In genomic region chr16:6095604-6096372, GRCm38 (mm10) we compare ENCODE assay signal across 9 mouse cellular contexts.
A peak's percentile ranks its signal among the peaks of the same experiment; 100 is the strongest.
DNase-seq lines count a peak whose midpoint lies in the region; ATAC-seq lines count a peak whose summit lies in the region.
"Had no signal": no experiment of that assay in that cellular context is flagged by ENCODE, and none has a peak within 500 bp of the region (broad histone marks: within the 10 kb centered on the region; RNA-seq: fewer than 3 reads in every experiment).

No protein-coding gene starts in this region.

- no peak for DNase-seq in heart, postnatal 10 days
- no peak for DNase-seq in midbrain, embryonic 11.5 days (ENCODE audit: low spot score, missing footprints)
- DNase-seq in thymus, postnatal 25 days = no peak
- DNase-seq: kidney, adult 9 months; layer of hippocampus, adult 9-11 months had no signal

- intact Hi-C loops in heart, postnatal 10 days (cut with DNase I) = no loop called here

- no peak overlapping the region for H3K4me3 ChIP-seq in heart, embryonic 12.5 days
- H3K4me3 ChIP-seq in midbrain, embryonic 11.5 days (ENCODE audit: low read depth, low read length) = no peak overlapping the region
- no peak overlapping the region for H3K4me3 ChIP-seq in midbrain, embryonic 15.5 days
- no peak overlapping the region for H3K4me3 ChIP-seq in stomach, embryonic 16.5 days (replicated peaks; ENCODE audit: low read length)

- peaks cover 17% of the 10 kb centered on the region; the same call in 1 of the 2 replicates for H3K4me1 ChIP-seq in heart, embryonic 12.5 days (replicated peaks)
- peaks cover 7% of the 10 kb centered on the region; the same call in 1 of the 2 replicates for H3K4me1 ChIP-seq in midbrain, embryonic 11.5 days (ENCODE audit: control insufficient read depth, insufficient read depth, low read length)
- H3K4me1 ChIP-seq in midbrain, embryonic 15.5 days = peaks cover 7% of the 10 kb centered on the region
- no peaks in the 10 kb centered on the region for H3K4me1 ChIP-seq in stomach, embryonic 16.5 days (ENCODE audit: control insufficient read depth, insufficient read depth, low read length)

- no peaks in the 10 kb centered on the region for H3K36me3 ChIP-seq in heart, embryonic 12.5 days
- no peaks in the 10 kb centered on the region for H3K36me3 ChIP-seq in midbrain, embryonic 11.5 days (ENCODE audit: control insufficient read depth, insufficient read depth, low read length)
- no peaks in the 10 kb centered on the region for H3K36me3 ChIP-seq in midbrain, embryonic 15.5 days (replicated peaks)
- no peaks in the 10 kb centered on the region for H3K36me3 ChIP-seq in stomach, embryonic 16.5 days (ENCODE audit: control insufficient read depth, insufficient read depth, low read length)

- no peak overlapping the region for H3K4me2 ChIP-seq in heart, embryonic 12.5 days
- H3K4me2 ChIP-seq in midbrain, embryonic 11.5 days = no peak overlapping the region
- no peak overlapping the region for H3K4me2 ChIP-seq in midbrain, embryonic 15.5 days
- no peak overlapping the region for H3K4me2 ChIP-seq in stomach, embryonic 16.5 days (ENCODE audit: low read depth, low read length)

- H3K9ac ChIP-seq in heart, embryonic 12.5 days = no peak overlapping the region
- H3K9ac ChIP-seq in midbrain, embryonic 11.5 days (ENCODE audit: low read length) = no peak overlapping the region
- no peak overlapping the region for H3K9ac ChIP-seq in midbrain, embryonic 15.5 days
- H3K9ac ChIP-seq in stomach, embryonic 16.5 days (ENCODE audit: low read length) = no peak overlapping the region

- no peaks in the 10 kb centered on the region for H3K27me3 ChIP-seq in heart, embryonic 12.5 days (replicated peaks)
- H3K27me3 ChIP-seq in midbrain, embryonic 11.5 days (ENCODE audit: control insufficient read depth, insufficient read depth, low read length) = peaks cover 3% of the 10 kb centered on the region; the same call in 1 of the 2 replicates
- H3K27me3 ChIP-seq in midbrain, embryonic 15.5 days (replicated peaks) = no peaks in the 10 kb centered on the region
- no peaks in the 10 kb centered on the region for H3K27me3 ChIP-seq in stomach, embryonic 16.5 days (ENCODE audit: control insufficient read depth, insufficient read depth, low read length)

- no peaks in the 10 kb centered on the region for H3K9me3 ChIP-seq in heart, embryonic 12.5 days (replicated peaks)
- H3K9me3 ChIP-seq in midbrain, embryonic 11.5 days (ENCODE audit: control insufficient read depth, low read length) = no peaks in the 10 kb centered on the region
- no peaks in the 10 kb centered on the region for H3K9me3 ChIP-seq in midbrain, embryonic 15.5 days
- no peaks in the 10 kb centered on the region for H3K9me3 ChIP-seq in stomach, embryonic 16.5 days (replicated peaks; ENCODE audit: control insufficient read depth, low read length)

- ATAC-seq in heart, embryonic 12.5 days (ENCODE audit: insufficient number of reproducible peaks, low FRiP score) = peak; percentile 98
- ATAC-seq in midbrain, embryonic 11.5 days (ENCODE audit: low FRiP score) = peak; percentile 54; the same call in 1 of the 2 replicates
- no peak for ATAC-seq in midbrain, embryonic 15.5 days (replicated peaks)
- ATAC-seq in erythroid progenitor cell, adult 5-6 weeks (replicated peaks; ENCODE audit: low FRiP score, poor library complexity, severe bottlenecking) = peak; percentile 94
- peak; percentile 60; the same call in 1 of the 2 replicates for ATAC-seq in stomach, embryonic 16.5 days (ENCODE audit: insufficient read depth, low FRiP score)

- H3K27ac ChIP-seq in heart, embryonic 12.5 days (ENCODE audit: poor library complexity, severe bottlenecking) = peak overlapping the region; percentile 37
- H3K27ac ChIP-seq in midbrain, embryonic 11.5 days (ENCODE audit: low read depth, low read length) = no peak overlapping the region; the same call in 1 of the 2 replicates
- no peak overlapping the region for H3K27ac ChIP-seq in midbrain, embryonic 15.5 days
- H3K27ac ChIP-seq in stomach, embryonic 16.5 days (ENCODE audit: low read length) = no peak overlapping the region

- WGBS in heart, embryonic 12.5 days = 64% methylated on average over 2 of the region's 2 CpGs
- WGBS in midbrain, embryonic 11.5 days = 79% methylated on average over 2 of the region's 2 CpGs
- 86% methylated on average over 2 of the region's 2 CpGs for WGBS in midbrain, embryonic 15.5 days
- 71% methylated on average over 2 of the region's 2 CpGs for WGBS in stomach, embryonic 16.5 days
